Mouse (Mus musculus) forebrain, embryonic 15.5 days (tissue): ENCODE measurements around the gene A030014E15Rik. TPM values are rescaled to one million over a fixed set of nuclear protein-coding genes. Genes with fewer than 3 reads are reported as not detected.
"Not testable (repeated sequence)": the region's sequence is repeated elsewhere in the genome, so short reads cannot be mapped to it uniquely, and the experiment has no call there.

Experiments used
- ATAC-seq: fragments of 200-750 bp; cut with Nextera tagmentation; replicated peaks from 2 replicates; pipeline ENCODE4 v1.8.0; 2017; ENCODE audit warnings: mild to moderate bottlenecking, moderate TSS enrichment, moderate library complexity
- H3K27ac ChIP-seq: fragments of 300-500 bp; sonication (generic); replicated peaks from 2 replicates; pipeline ENCODE4 v1.5.1; 2015; ENCODE audit warnings: mild to moderate bottlenecking, inconsistent platforms
- H3K27me3 ChIP-seq: fragments of 300-500 bp; sonication (generic); 2 replicates; pipeline ENCODE4 v1.6.1; 2015; ENCODE audit warnings: inconsistent platforms
- H3K36me3 ChIP-seq: fragments of 300-500 bp; sonication (generic); 2 replicates; pipeline ENCODE4 v1.6.1; 2015; ENCODE audit warnings: mild to moderate bottlenecking, inconsistent platforms
- H3K4me1 ChIP-seq: fragments of 300-500 bp; sonication (generic); 2 replicates; pipeline ENCODE4 v1.6.1; 2015; ENCODE audit warnings: inconsistent platforms
- H3K4me2 ChIP-seq: fragments of 300-500 bp; sonication (generic); replicated peaks from 2 replicates; pipeline ENCODE4 v1.6.1; 2015; ENCODE audit warnings: mild to moderate bottlenecking, inconsistent platforms
- H3K4me3 ChIP-seq: fragments of 300-500 bp; sonication (generic); 2 replicates; pipeline ENCODE4 v1.5.1; 2015; ENCODE audit warnings: mild to moderate bottlenecking, inconsistent platforms
- H3K9ac ChIP-seq: fragments of 300-500 bp; sonication (generic); replicated peaks from 2 replicates; pipeline ENCODE4 v1.6.1; 2015; ENCODE audit warnings: mild to moderate bottlenecking, inconsistent platforms
- H3K9me3 ChIP-seq: fragments of 300-500 bp; sonication (generic); 2 replicates; pipeline ENCODE4 v1.6.1; 2016; ENCODE audit warnings: inconsistent platforms
- WGBS: fragments of 180-500 bp; shearing (Covaris S2); methylation state at CpG from one replicate; pipeline ENCODE4 v1.1.7; 2015; ENCODE audit warnings: mixed read lengths; 5-methylcytosine and 5-hydroxymethylcytosine counted together
- polyA plus RNA-seq: library from polyadenylated mRNA; unstranded; fragments of >200 nt; fragmentation: Nextera tagmentation; extraction: Ambion mirVana; gene quantifications from 2 replicates; pipeline ENCODE4 v1.2.1, GENCODE M21; 2015

The A030014E15Rik gene
- polyA plus RNA-seq, 1 experiment from 2014 or later, result not detected

DNA sequence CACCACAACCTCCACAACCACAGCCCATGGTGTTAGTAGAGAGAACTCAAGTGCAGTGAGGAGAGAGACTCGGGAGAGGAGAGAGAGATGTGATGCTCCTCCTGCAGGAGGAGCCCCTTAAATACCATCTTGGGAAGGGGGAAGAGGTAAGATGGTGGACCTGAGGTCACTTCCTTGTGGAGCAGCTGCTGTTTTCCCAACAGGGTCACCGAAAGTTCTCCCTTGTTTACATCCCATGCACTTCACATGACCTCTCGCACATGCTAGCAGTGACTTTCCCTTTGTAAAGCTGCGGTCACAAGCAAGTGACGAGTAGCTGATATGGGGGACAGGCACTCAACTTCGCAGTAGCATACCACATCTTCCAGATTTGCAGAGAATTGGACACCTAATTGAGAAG, 18.6 kb downstream of the A030014E15Rik start, which contains the start of gene A030003K21Rik:
TSS of gene A030003K21Rik (minus strand) at position 94 of the 400 bp plus-strand sequence.
- H3K27me3 ChIP-seq, H3K9ac ChIP-seq, H3K9me3 ChIP-seq, H3K27ac ChIP-seq, H3K4me1 ChIP-seq, ATAC-seq, H3K4me2 ChIP-seq, H3K36me3 ChIP-seq, H3K4me3 ChIP-seq: not testable (repeated sequence)
- no CpG with 5 or more reads among the region's 6 CpGs for WGBS

DNA sequence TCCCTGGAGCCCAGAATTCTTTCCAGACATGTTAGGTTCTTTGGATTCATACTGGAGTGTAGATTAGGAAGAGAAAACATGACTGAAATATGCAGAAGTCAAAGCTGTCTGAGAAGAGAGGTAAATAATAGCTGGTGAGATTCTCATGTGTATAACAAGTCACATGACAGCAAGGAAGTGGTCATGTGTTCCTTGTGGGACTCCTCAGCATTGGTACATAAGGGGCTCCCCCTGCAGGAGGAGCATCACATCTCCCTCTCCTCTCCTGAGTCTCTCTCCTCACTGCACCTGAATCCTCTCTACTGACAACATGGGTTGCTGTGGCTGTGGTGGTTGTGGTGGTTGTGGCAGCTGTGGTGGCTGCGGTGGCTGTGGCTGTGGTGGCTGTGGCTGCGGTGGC, 21.3 kb downstream of the A030014E15Rik start:
- H3K27me3 ChIP-seq, H3K9me3 ChIP-seq, H3K4me3 ChIP-seq, H3K36me3 ChIP-seq, H3K4me1 ChIP-seq, H3K27ac ChIP-seq, ATAC-seq, H3K4me2 ChIP-seq, H3K9ac ChIP-seq: not testable (repeated sequence)
- 100% methylated on average over 2 of the region's 2 CpGs for WGBS

DNA sequence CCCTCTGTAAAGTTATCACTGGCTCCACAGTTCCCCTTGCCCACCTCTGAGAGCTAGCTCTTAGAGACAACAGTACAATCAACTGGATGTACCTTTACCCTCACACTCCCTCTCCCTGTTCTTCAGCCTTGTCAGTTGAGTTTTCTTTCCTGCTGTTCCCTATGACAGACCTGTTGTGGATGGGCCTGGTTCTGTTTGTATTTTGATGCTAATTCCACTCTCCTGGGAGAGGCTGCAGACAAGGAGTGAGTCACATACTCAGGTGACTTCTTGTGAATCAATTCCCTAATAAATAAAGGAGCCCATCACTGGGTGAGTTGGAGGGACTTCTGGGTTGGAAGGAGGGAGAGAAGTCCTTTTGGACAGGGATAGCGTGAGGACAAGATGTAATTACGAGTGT, 23.9 kb downstream of the A030014E15Rik start:
- H3K4me1 ChIP-seq, result no peaks in the 10 kb centered on the region
- 88% methylated on average over 2 of the region's 2 CpGs for WGBS
- no peak overlapping the region for H3K9ac ChIP-seq
- no peak overlapping the region for H3K4me3 ChIP-seq
- ATAC-seq, result no peak
- no peak overlapping the region for H3K27ac ChIP-seq
- H3K4me2 ChIP-seq, result no peak overlapping the region
- no peaks in the 10 kb centered on the region for H3K36me3 ChIP-seq
- no peaks in the 10 kb centered on the region for H3K9me3 ChIP-seq
- no peaks in the 10 kb centered on the region for H3K27me3 ChIP-seq

- H3K27me3 ChIP-seq, ATAC-seq, H3K4me3 ChIP-seq, H3K9me3 ChIP-seq, H3K27ac ChIP-seq, H3K4me2 ChIP-seq, H3K4me1 ChIP-seq, H3K9ac ChIP-seq, H3K36me3 ChIP-seq: not testable (repeated sequence)
Observed at GRCm38 (mm10) chr1:82955913-82956312, 31.2 kb downstream of the A030014E15Rik start, which contains the start of gene Gm7544. Gene Gm7544, minus strand, starts transcription at chr1:82956013.

- no peak within 1 kb of the TSS for H3K4me2 ChIP-seq
- H3K27me3 ChIP-seq, result no peaks in the 10 kb centered on the region
- H3K36me3 ChIP-seq, result no peaks in the 10 kb centered on the region
- no peak within 1 kb of the TSS for H3K9ac ChIP-seq
- H3K27ac ChIP-seq, result no peak within 1 kb of the TSS
- H3K9me3 ChIP-seq, result no peaks in the 10 kb centered on the region
- no peak for ATAC-seq
- H3K4me1 ChIP-seq, result no peaks in the 10 kb centered on the region
- 91% methylated on average over 11 of the region's 11 CpGs for WGBS
- H3K4me3 ChIP-seq, result no peak within 1 kb of the TSS
Observed at GRCm38 (mm10) chr1:82959870-82960385, 35.2 kb downstream of the A030014E15Rik start, which contains the start of gene Gm47955. Gene Gm47955, plus strand, starts transcription at chr1:82960286.

GRCm38 (mm10) chr1:82966413-82966812, 41.7 kb downstream of the A030014E15Rik start:
- no peaks in the 10 kb centered on the region for H3K27me3 ChIP-seq
- H3K9ac ChIP-seq, result no peak overlapping the region
- H3K4me1 ChIP-seq, result no peaks in the 10 kb centered on the region
- WGBS, result 82% methylated on average over 3 of the region's 3 CpGs
- no peaks in the 10 kb centered on the region for H3K9me3 ChIP-seq
- no peak overlapping the region for H3K4me2 ChIP-seq
- no peak for ATAC-seq
- no peak overlapping the region for H3K4me3 ChIP-seq
- H3K36me3 ChIP-seq, result no peaks in the 10 kb centered on the region
- no peak overlapping the region for H3K27ac ChIP-seq

- H3K27me3 ChIP-seq, result no peaks in the 10 kb centered on the region
- 80% methylated on average over 4 of the region's 4 CpGs for WGBS
- H3K9ac ChIP-seq, result no peak overlapping the region
- H3K9me3 ChIP-seq, result no peaks in the 10 kb centered on the region
- H3K4me1 ChIP-seq, result no peaks in the 10 kb centered on the region
- H3K27ac ChIP-seq, result no peak overlapping the region
- H3K36me3 ChIP-seq, result no peaks in the 10 kb centered on the region
- H3K4me2 ChIP-seq, result no peak overlapping the region
- ATAC-seq, result no peak
- no peak overlapping the region for H3K4me3 ChIP-seq
Observed at GRCm38 (mm10) chr1:82972046-82972445, 47.3 kb downstream of the A030014E15Rik start.

DNA sequence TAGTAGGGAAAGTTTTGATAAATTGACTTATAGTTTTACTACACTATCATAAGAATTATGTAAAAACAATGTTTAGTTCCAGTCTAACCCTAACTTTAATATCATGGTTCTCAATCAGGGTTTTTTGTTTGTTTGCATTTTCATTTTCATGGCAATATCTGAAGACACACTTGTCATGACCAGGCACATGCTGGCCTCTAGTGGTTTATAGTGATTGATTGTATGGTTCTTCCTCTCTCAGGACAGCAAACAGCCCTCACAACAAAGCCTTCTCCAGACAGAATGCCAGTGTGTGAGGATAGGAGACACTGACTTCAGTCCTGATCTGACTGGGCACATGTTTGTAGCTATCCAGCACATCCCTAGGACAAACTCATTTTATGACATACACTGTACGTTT, 48.5 kb downstream of the A030014E15Rik start:
- Histone ChIP-seq H3K9me3 (no peaks in the 10 kb centered on the region), H3K9ac (no peak overlapping the region), H3K27me3 (no peaks in the 10 kb centered on the region), H3K36me3 (no peaks in the 10 kb centered on the region), H3K27ac (no peak overlapping the region), H3K4me2 (no peak overlapping the region), H3K4me1 (no peaks in the 10 kb centered on the region), H3K4me3 (no peak overlapping the region)
- 92% methylated on average over 1 of the region's 1 CpGs for WGBS
- no peak for ATAC-seq

GRCm38 (mm10) chr1:82973901-82974300, 49.2 kb downstream of the A030014E15Rik start:
- Histone ChIP-seq H3K4me3 (no peak overlapping the region), H3K4me2 (no peak overlapping the region), H3K9ac (no peak overlapping the region), H3K9me3 (no peaks in the 10 kb centered on the region), H3K27ac (no peak overlapping the region), H3K27me3 (no peaks in the 10 kb centered on the region), H3K36me3 (no peaks in the 10 kb centered on the region), H3K4me1 (no peaks in the 10 kb centered on the region)
- 80% methylated on average over 6 of the region's 6 CpGs for WGBS
- no peak for ATAC-seq

GRCm38 (mm10) chr1:82974342-82974741, 49.6 kb downstream of the A030014E15Rik start:
- WGBS, result 96% methylated on average over 9 of the region's 9 CpGs
- ATAC-seq, result no peak
- Histone ChIP-seq H3K4me2 (no peak overlapping the region), H3K27me3 (no peaks in the 10 kb centered on the region), H3K4me3 (no peak overlapping the region), H3K27ac (no peak overlapping the region), H3K9me3 (no peaks in the 10 kb centered on the region), H3K9ac (no peak overlapping the region), H3K36me3 (no peaks in the 10 kb centered on the region), H3K4me1 (no peaks in the 10 kb centered on the region)

Other genes starting within 250 kb of the A030014E15Rik start
- gene Mff, start 200.0 kb upstream of the A030014E15Rik start, polyA plus RNA-seq, result 373 and 380 TPM in 2 replicates
- not detected in 2 replicates for gene Tm4sf20, start 156.5 kb upstream of the A030014E15Rik start, polyA plus RNA-seq
- gene Gm47791, start 153.7 kb upstream of the A030014E15Rik start, polyA plus RNA-seq, result not detected in 2 replicates
- 34.6 and 36.8 TPM in 2 replicates for gene Agfg1, start 85.4 kb upstream of the A030014E15Rik start, polyA plus RNA-seq
- not detected in 2 replicates for gene A030005L19Rik, start 11.6 kb upstream of the A030014E15Rik start, polyA plus RNA-seq
- gene Gm6217, start 6.5 kb downstream of the A030014E15Rik start, polyA plus RNA-seq, result not detected in 2 replicates
- gene A030003K21Rik, start 18.5 kb downstream of the A030014E15Rik start, polyA plus RNA-seq, result not detected in 2 replicates
- not detected in 2 replicates for gene Gm7544, start 31.1 kb downstream of the A030014E15Rik start, polyA plus RNA-seq
- not detected in 2 replicates for gene Gm47955, start 35.4 kb downstream of the A030014E15Rik start, polyA plus RNA-seq
- not detected in 2 replicates for gene Gm47959, start 75.6 kb downstream of the A030014E15Rik start, polyA plus RNA-seq
- 0.55 and 0.81 TPM in 2 replicates for gene Slc19a3, start 113.5 kb downstream of the A030014E15Rik start, polyA plus RNA-seq
- not detected in 2 replicates for gene Krtap28-10, start 117.6 kb downstream of the A030014E15Rik start, polyA plus RNA-seq
- not detected in 2 replicates for gene Gm47969, start 120.0 kb downstream of the A030014E15Rik start, polyA plus RNA-seq
- gene A030005K14Rik, start 134.5 kb downstream of the A030014E15Rik start, polyA plus RNA-seq, result not detected in 2 replicates
- not detected in 2 replicates for gene Krtap28-13, start 136.0 kb downstream of the A030014E15Rik start, polyA plus RNA-seq
- gene Ccl20, start 191.8 kb downstream of the A030014E15Rik start, polyA plus RNA-seq, result not detected in 2 replicates
- gene Daw1, start 234.8 kb downstream of the A030014E15Rik start, polyA plus RNA-seq, result 0.36 and 1.2 TPM in 2 replicates